Mouse (Mus musculus): ENCODE measurements around the gene Man2a2. TPM values are rescaled to one million over a fixed set of nuclear protein-coding genes. Genes with fewer than 3 reads are reported as not detected.

Gene Man2a2
- polyA plus RNA-seq, 1 experiment from 2014 or later, result 24.0 TPM

- H3K4me3 ChIP-seq (replicated peaks; ENCODE audit: low read length), result no peak overlapping the region
- H3K36me3 ChIP-seq (ENCODE audit: control insufficient read depth, insufficient read depth), result no peaks in the 10 kb centered on the region
- H3K27me3 ChIP-seq (replicated peaks; ENCODE audit: control insufficient read depth, insufficient read depth, low read length), result no peaks in the 10 kb centered on the region
- ATAC-seq, result no peak
- H3K4me1 ChIP-seq (replicated peaks; ENCODE audit: control insufficient read depth, insufficient read depth, low read length), result peaks cover 10% of the 10 kb centered on the region
- no peak overlapping the region for H3K4me2 ChIP-seq (ENCODE audit: low read length)
- no peaks in the 10 kb centered on the region for H3K9me3 ChIP-seq (ENCODE audit: control insufficient read depth, low read length)
- WGBS, result 86% methylated on average over 3 of the region's 3 CpGs
- H3K27ac ChIP-seq (ENCODE audit: low read length), result no peak overlapping the region
- H3K9ac ChIP-seq (replicated peaks; ENCODE audit: low read depth, low read length), result no peak overlapping the region
Observed at GRCm38 (mm10) chr7:80299568-80299967, 71.6 kb downstream of the Man2a2 start.

Other genes with a start within 250 kb of the Man2a2 start
- gene Sema4b, start 184.5 kb downstream of the Man2a2 start, polyA plus RNA-seq (2015; fragmentation: Nextera tagmentation; extraction: Ambion mirVana), result 20.6 and 26.6 TPM in 2 replicates
- gene Cib1, start 138.6 kb downstream of the Man2a2 start, polyA plus RNA-seq (2015; fragmentation: Nextera tagmentation; extraction: Ambion mirVana), result 26.5 and 26.7 TPM in 2 replicates
- 3.4 and 3.9 TPM in 2 replicates for gene Gdpgp1, start 138.5 kb downstream of the Man2a2 start, polyA plus RNA-seq (2015; fragmentation: Nextera tagmentation; extraction: Ambion mirVana)
- 1.0 and 1.2 TPM in 2 replicates for gene Ttll13, start 125.0 kb downstream of the Man2a2 start, polyA plus RNA-seq (2015; fragmentation: Nextera tagmentation; extraction: Ambion mirVana)
- 66.9 and 67.9 TPM in 2 replicates for gene Ngrn, start 110.2 kb downstream of the Man2a2 start, polyA plus RNA-seq (2015; fragmentation: Nextera tagmentation; extraction: Ambion mirVana)
- 17.9 and 27.0 TPM in 2 replicates for gene Vps33b, start 101.7 kb downstream of the Man2a2 start, polyA plus RNA-seq (2015; fragmentation: Nextera tagmentation; extraction: Ambion mirVana)
- gene Prc1, start 76.9 kb downstream of the Man2a2 start, polyA plus RNA-seq (2015; fragmentation: Nextera tagmentation; extraction: Ambion mirVana), result 72.9 and 90.4 TPM in 2 replicates
- gene Rccd1, start 46.9 kb downstream of the Man2a2 start, polyA plus RNA-seq (2015; fragmentation: Nextera tagmentation; extraction: Ambion mirVana), result 8.7 and 17.2 TPM in 2 replicates
- gene Unc45a, start 30.4 kb downstream of the Man2a2 start, polyA plus RNA-seq (2015; fragmentation: Nextera tagmentation; extraction: Ambion mirVana), result 47.7 and 56.3 TPM in 2 replicates
- gene Hddc3, start 28.3 kb downstream of the Man2a2 start, polyA plus RNA-seq (2015; fragmentation: Nextera tagmentation; extraction: Ambion mirVana), result 22.5 and 23.8 TPM in 2 replicates
- 2.8 and 4.7 TPM in 2 replicates for gene Fes, start 16.6 kb upstream of the Man2a2 start, polyA plus RNA-seq (2015; fragmentation: Nextera tagmentation; extraction: Ambion mirVana)
- 4.4 TPM in 2 replicates for gene Furin, start 34.1 kb upstream of the Man2a2 start, polyA plus RNA-seq (2015; fragmentation: Nextera tagmentation; extraction: Ambion mirVana)
- gene Blm, start 163.7 kb upstream of the Man2a2 start, polyA plus RNA-seq (2015; fragmentation: Nextera tagmentation; extraction: Ambion mirVana), result 13.5 and 14.8 TPM in 2 replicates